Mouse (Mus musculus): ENCODE measurements around the gene Dusp5. TPM values are rescaled to one million over a fixed set of nuclear protein-coding genes. Genes with fewer than 3 reads are reported as not detected.

Gene Dusp5
- total and polyA plus RNA-seq, 2 experiments from 2014 or later: 2.5 to 11.2 TPM

GRCm38 (mm10) chr19:53543602-53544001 lies 14.7 kb downstream of the Dusp5 start:
- H3K9me3 ChIP-seq (ENCODE audit: low read length): no peaks in the 10 kb centered on the region
- H3K4me3 ChIP-seq (ENCODE audit: low read depth, low read length): no peak overlapping the region
- 54% methylated on average over 5 of the region's 5 CpGs for WGBS
- no peak for TF ChIP-seq CTCF (IDR thresholded peaks at IDR 0.05)
- H3K9ac ChIP-seq (replicated peaks; ENCODE audit: low read length, poor library complexity, severe bottlenecking): no peak overlapping the region
- H3K4me2 ChIP-seq (ENCODE audit: low read depth, low read length, poor library complexity, severe bottlenecking): no peak overlapping the region
- no peaks in the 10 kb centered on the region for H3K4me1 ChIP-seq (ENCODE audit: insufficient read depth, low read length)
- DNase-seq (ENCODE audit: low spot score) (no peak), ATAC-seq (ENCODE audit: low FRiP score) (no peak)
- H3K27me3 ChIP-seq (ENCODE audit: insufficient read depth, low read length): no peaks in the 10 kb centered on the region
- H3K36me3 ChIP-seq (ENCODE audit: insufficient read depth, low read length): no peaks in the 10 kb centered on the region
- H3K27ac ChIP-seq (ENCODE audit: low read depth, low read length): no peak overlapping the region

- TF ChIP-seq CTCF (IDR thresholded peaks at IDR 0.05): no peak
- H3K36me3 ChIP-seq (ENCODE audit: insufficient read depth, low read length): no peaks in the 10 kb centered on the region
- H3K27me3 ChIP-seq (ENCODE audit: insufficient read depth, low read length): no peaks in the 10 kb centered on the region
- ATAC-seq (ENCODE audit: low FRiP score) (no peak), DNase-seq (ENCODE audit: low spot score) (no peak)
- H3K27ac ChIP-seq (ENCODE audit: low read depth, low read length): no peak overlapping the region
- H3K4me1 ChIP-seq (ENCODE audit: insufficient read depth, low read length): no peaks in the 10 kb centered on the region
- no peak overlapping the region for H3K9ac ChIP-seq (replicated peaks; ENCODE audit: low read length, poor library complexity, severe bottlenecking)
- 67% methylated on average over 4 of the region's 4 CpGs for WGBS
- H3K4me3 ChIP-seq (ENCODE audit: low read depth, low read length): no peak overlapping the region
- H3K9me3 ChIP-seq (ENCODE audit: low read length): no peaks in the 10 kb centered on the region
- H3K4me2 ChIP-seq (ENCODE audit: low read depth, low read length, poor library complexity, severe bottlenecking): no peak overlapping the region
Observed at GRCm38 (mm10) chr19:53544923-53545561, 16.1 kb downstream of the Dusp5 start.

GRCm38 (mm10) chr19:53547597-53547996 lies 18.7 kb downstream of the Dusp5 start:
- no peaks in the 10 kb centered on the region for H3K36me3 ChIP-seq (ENCODE audit: insufficient read depth, low read length)
- no peaks in the 10 kb centered on the region for H3K4me1 ChIP-seq (ENCODE audit: insufficient read depth, low read length)
- no peak overlapping the region for H3K9ac ChIP-seq (replicated peaks; ENCODE audit: low read length, poor library complexity, severe bottlenecking)
- TF ChIP-seq CTCF (IDR thresholded peaks at IDR 0.05): no peak
- no peaks in the 10 kb centered on the region for H3K9me3 ChIP-seq (ENCODE audit: low read length)
- H3K27ac ChIP-seq (ENCODE audit: low read depth, low read length): no peak overlapping the region
- 32% methylated on average over 8 of the region's 8 CpGs for WGBS
- DNase-seq (ENCODE audit: low spot score) (no peak), ATAC-seq (ENCODE audit: low FRiP score) (no peak)
- H3K4me3 ChIP-seq (ENCODE audit: low read depth, low read length): no peak overlapping the region
- no peak overlapping the region for H3K4me2 ChIP-seq (ENCODE audit: low read depth, low read length, poor library complexity, severe bottlenecking)
- no peaks in the 10 kb centered on the region for H3K27me3 ChIP-seq (ENCODE audit: insufficient read depth, low read length)

GRCm38 (mm10) chr19:53550972-53551371 lies 22.1 kb downstream of the Dusp5 start:
- 86% methylated on average over 12 of the region's 12 CpGs for WGBS
- no peak for ATAC-seq (ENCODE audit: low FRiP score)
- TF ChIP-seq CTCF (IDR thresholded peaks at IDR 0.05): no peak

GRCm38 (mm10) chr19:53552216-53552786 lies 23.4 kb downstream of the Dusp5 start:
- H3K9me3 ChIP-seq (ENCODE audit: low read length): no peaks in the 10 kb centered on the region
- H3K27ac ChIP-seq (ENCODE audit: low read depth, low read length): no peak overlapping the region
- no peaks in the 10 kb centered on the region for H3K27me3 ChIP-seq (ENCODE audit: insufficient read depth, low read length)
- 46% methylated on average over 10 of the region's 10 CpGs for WGBS
- ATAC-seq (ENCODE audit: low FRiP score) (no peak), DNase-seq (ENCODE audit: low spot score) (no peak)
- TF ChIP-seq CTCF (IDR thresholded peaks at IDR 0.05): no peak
- no peak overlapping the region for H3K4me2 ChIP-seq (ENCODE audit: low read depth, low read length, poor library complexity, severe bottlenecking)
- no peaks in the 10 kb centered on the region for H3K36me3 ChIP-seq (ENCODE audit: insufficient read depth, low read length)
- no peak overlapping the region for H3K9ac ChIP-seq (replicated peaks; ENCODE audit: low read length, poor library complexity, severe bottlenecking)
- H3K4me1 ChIP-seq (ENCODE audit: insufficient read depth, low read length): no peaks in the 10 kb centered on the region
- no peak overlapping the region for H3K4me3 ChIP-seq (ENCODE audit: low read depth, low read length)

More at GRCm38 (mm10) chr19:53550972-53551371, 22.1 kb downstream of the Dusp5 start:
- Histone ChIP-seq H3K9me3 (ENCODE audit: low read length) (no peaks in the 10 kb centered on the region), H3K4me3 (ENCODE audit: low read depth, low read length) (no peak overlapping the region), H3K4me1 (ENCODE audit: insufficient read depth, low read length) (no peaks in the 10 kb centered on the region), H3K27ac (ENCODE audit: low read depth, low read length) (no peak overlapping the region), H3K27me3 (ENCODE audit: insufficient read depth, low read length) (no peaks in the 10 kb centered on the region), H3K4me2 (ENCODE audit: low read depth, low read length, poor library complexity, severe bottlenecking) (no peak overlapping the region), H3K36me3 (ENCODE audit: insufficient read depth, low read length) (no peaks in the 10 kb centered on the region), H3K9ac (replicated peaks; ENCODE audit: low read length, poor library complexity, severe bottlenecking) (no peak overlapping the region)
- no peak for DNase-seq (ENCODE audit: low spot score)

GRCm38 (mm10) chr19:53552795-53553194 lies 23.9 kb downstream of the Dusp5 start:
- no peak overlapping the region for H3K9ac ChIP-seq (replicated peaks; ENCODE audit: low read length, poor library complexity, severe bottlenecking)
- no peak overlapping the region for H3K4me3 ChIP-seq (ENCODE audit: low read depth, low read length)
- H3K4me1 ChIP-seq (ENCODE audit: insufficient read depth, low read length): no peaks in the 10 kb centered on the region
- H3K27me3 ChIP-seq (ENCODE audit: insufficient read depth, low read length): no peaks in the 10 kb centered on the region
- no peak for TF ChIP-seq CTCF (IDR thresholded peaks at IDR 0.05)
- H3K27ac ChIP-seq (ENCODE audit: low read depth, low read length): no peak overlapping the region
- H3K4me2 ChIP-seq (ENCODE audit: low read depth, low read length, poor library complexity, severe bottlenecking): no peak overlapping the region
- DNase-seq (ENCODE audit: low spot score): no peak
- no peaks in the 10 kb centered on the region for H3K9me3 ChIP-seq (ENCODE audit: low read length)
- WGBS: 67% methylated on average over 6 of the region's 6 CpGs
- no peak for ATAC-seq (ENCODE audit: low FRiP score)
- no peaks in the 10 kb centered on the region for H3K36me3 ChIP-seq (ENCODE audit: insufficient read depth, low read length)
